In the genomic region with DNA sequence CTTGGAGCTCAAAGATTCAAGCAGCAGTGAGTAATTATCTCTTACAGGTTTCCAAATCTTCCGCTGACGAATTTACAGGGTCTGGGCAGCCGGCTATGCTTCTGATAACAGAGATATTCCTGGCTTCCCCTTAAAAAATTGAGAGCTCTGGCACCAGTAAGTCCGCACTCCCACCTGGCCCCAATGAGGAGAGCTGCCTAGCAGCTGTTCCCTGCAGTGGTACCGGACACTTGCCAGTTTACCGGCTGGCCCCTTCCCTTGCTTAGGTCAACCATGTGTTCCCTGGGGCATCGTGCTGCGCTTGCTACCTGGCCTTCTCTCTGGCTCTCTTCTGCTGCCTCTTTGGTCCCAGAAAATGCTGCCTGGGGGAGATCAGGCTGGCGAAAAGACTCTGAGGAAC, we compare ENCODE assay signal across 26 mouse cellular contexts.
DNase-seq lines count a peak whose midpoint lies in the region; ATAC-seq and TF ChIP-seq lines count a peak whose summit lies in the region.
"Had no signal": no experiment of that assay in that cellular context is flagged by ENCODE, and none has a peak within 500 bp of the region (broad histone marks: within the 10 kb centered on the region; RNA-seq: fewer than 3 reads in every experiment).

No protein-coding gene starts in this region.

- ATAC-seq in heart, embryonic 12.5 days (ENCODE audit: insufficient number of reproducible peaks, low FRiP score), result no peak
- ATAC-seq: forebrain, embryonic 13.5 days; intestine, embryonic 16.5 days; liver, embryonic 12.5 days; liver, postnatal 0 days; lung, postnatal 0 days; midbrain, embryonic 13.5 days had no signal

- WGBS in heart, embryonic 12.5 days, result 45% methylated on average over 9 of the region's 9 CpGs

- H3K36me3 ChIP-seq in heart, embryonic 12.5 days, result no peaks in the 10 kb centered on the region
- H3K36me3 ChIP-seq in E14TG2a.4 (ENCODE audit: insufficient read depth, low read length), result no peaks in the 10 kb centered on the region
- H3K36me3 ChIP-seq: heart, embryonic 10.5 days; liver, embryonic 12.5 days; midbrain, embryonic 13.5 days; neural tube, embryonic 13.5 days had no signal

- peak; percentile 76 for DNase-seq in heart, adult 11 months
- DNase-seq in cerebellum, adult 18-20 months, result peak; percentile 54 to 55
- peak; percentile 87 to 88 for DNase-seq in cerebellum, postnatal 10 days
- no peak for DNase-seq in ovary, adult 18-20 months (ENCODE audit: low spot score)
- no peak for DNase-seq in spleen, postnatal 10 days (ENCODE audit: low spot score in 2 of 2)
- DNase-seq in right cerebral cortex, postnatal 36 days (ENCODE audit: low spot score in 2 of 2), result no peak
- DNase-seq: adrenal gland, postnatal 25 days; gastrocnemius, postnatal 14 days; heart, postnatal 36 days; kidney, adult 8-10 months; kidney, postnatal 4 days; liver, postnatal 0 days; right cerebral cortex, postnatal 14 days; thymus, adult 2 months; thymus, postnatal 36 days had no signal

- H3K9ac ChIP-seq in heart, embryonic 12.5 days, result no peak overlapping the region
- H3K9ac ChIP-seq: forebrain, embryonic 13.5 days; liver, embryonic 12.5 days; liver, postnatal 0 days; midbrain, embryonic 13.5 days; neural tube, embryonic 13.5 days had no signal

- H3K27me3 ChIP-seq in heart, embryonic 12.5 days (replicated peaks), result no peaks in the 10 kb centered on the region
- no peaks in the 10 kb centered on the region for H3K27me3 ChIP-seq in E14TG2a.4 (ENCODE audit: insufficient read depth, low read length)
- H3K27me3 ChIP-seq: forebrain, embryonic 13.5 days; liver, embryonic 12.5 days; midbrain, embryonic 13.5 days; neural tube, embryonic 13.5 days had no signal

- no peak overlapping the region for H3K4me2 ChIP-seq in heart, embryonic 12.5 days
- H3K4me2 ChIP-seq: forebrain, embryonic 13.5 days; liver, embryonic 12.5 days; midbrain, embryonic 13.5 days; neural tube, embryonic 13.5 days had no signal

- H3K9me3 ChIP-seq in heart, embryonic 12.5 days (replicated peaks), result peaks cover 5% of the 10 kb centered on the region; the same call in 1 of the 2 replicates
- H3K9me3 ChIP-seq in E14TG2a.4 (ENCODE audit: low read length), result no peaks in the 10 kb centered on the region
- H3K9me3 ChIP-seq: forebrain, embryonic 13.5 days; heart, embryonic 10.5 days; liver, embryonic 12.5 days; midbrain, embryonic 13.5 days; neural tube, embryonic 13.5 days had no signal

- no peak overlapping the region for H3K27ac ChIP-seq in heart, embryonic 12.5 days (ENCODE audit: poor library complexity, severe bottlenecking)
- H3K27ac ChIP-seq: forebrain, embryonic 13.5 days; heart, embryonic 10.5 days; kidney, postnatal 0 days; liver, embryonic 12.5 days; macrophage; midbrain, embryonic 13.5 days; neural tube, embryonic 13.5 days had no signal

- no peak for TF ChIP-seq CTCF in E14TG2a.4 (conservative IDR thresholded peaks at IDR 0.05; ENCODE audit: low read length)

- no peak overlapping the region for H3K4me3 ChIP-seq in heart, embryonic 12.5 days
- peak overlapping the region; percentile 26; the same call in 1 of the 2 replicates for H3K4me3 ChIP-seq in E14TG2a.4 (replicated peaks; ENCODE audit: low read length)
- H3K4me3 ChIP-seq: forebrain, embryonic 13.5 days; heart, embryonic 10.5 days; liver, embryonic 12.5 days; midbrain, embryonic 13.5 days; neural tube, embryonic 13.5 days had no signal

- peaks cover 14% of the 10 kb centered on the region for H3K4me1 ChIP-seq in heart, embryonic 12.5 days (replicated peaks)
- 0 out of 2 replicates have a peak, but pooled peaks cover 6% of the 10 kb centered on the region for H3K4me1 ChIP-seq in E14TG2a.4 (replicated peaks; ENCODE audit: low read depth, low read length)
- H3K4me1 ChIP-seq: liver, embryonic 12.5 days had no signal

Comparison
In these comparisons a context has a peak if more than half of its experiments do, and no peak if none do; other contexts are left out.
1. DNase-seq: peak in heart, adult 11 months (single experiment), cerebellum, adult 18-20 months (2 of 2) and cerebellum, postnatal 10 days (2 of 2); none in ovary, adult 18-20 months (single experiment), spleen, postnatal 10 days (0 of 2) and right cerebral cortex, postnatal 36 days (0 of 2).